Mouse (Mus musculus): ENCODE data around the gene Naga. TPM values are rescaled to one million over a fixed set of nuclear protein-coding genes. Genes with fewer than 3 reads are reported as not detected.

Naga gene
- polyA plus RNA-seq, 1 experiment from 2014 or later: 87.4 TPM

- ATAC-seq (ENCODE audit: low FRiP score, low TSS enrichment): no peak
- no peaks in the 10 kb centered on the region for H3K27me3 ChIP-seq (ENCODE audit: insufficient read depth, low read length)
- peak overlapping the region; percentile 60 for H3K4me2 ChIP-seq (replicated peaks; ENCODE audit: low read depth, low read length)
- 56% methylated on average over 15 of the region's 15 CpGs for WGBS
- peak overlapping the region; percentile 84 for H3K9ac ChIP-seq (replicated peaks; ENCODE audit: low read length)
- H3K27ac ChIP-seq (ENCODE audit: low read length): peak overlapping the region; percentile 79
- no peaks in the 10 kb centered on the region for H3K36me3 ChIP-seq (ENCODE audit: insufficient read depth, low read length)
- peak overlapping the region; percentile 46 for H3K4me3 ChIP-seq (ENCODE audit: low read length)
- H3K9me3 ChIP-seq (ENCODE audit: low read length): no peaks in the 10 kb centered on the region
- peaks cover 38% of the 10 kb centered on the region for H3K4me1 ChIP-seq (ENCODE audit: insufficient read depth, low read length)
Observed at GRCm38 (mm10) chr15:82341675-82342542, 3.2 kb upstream of the Naga start.

DNA sequence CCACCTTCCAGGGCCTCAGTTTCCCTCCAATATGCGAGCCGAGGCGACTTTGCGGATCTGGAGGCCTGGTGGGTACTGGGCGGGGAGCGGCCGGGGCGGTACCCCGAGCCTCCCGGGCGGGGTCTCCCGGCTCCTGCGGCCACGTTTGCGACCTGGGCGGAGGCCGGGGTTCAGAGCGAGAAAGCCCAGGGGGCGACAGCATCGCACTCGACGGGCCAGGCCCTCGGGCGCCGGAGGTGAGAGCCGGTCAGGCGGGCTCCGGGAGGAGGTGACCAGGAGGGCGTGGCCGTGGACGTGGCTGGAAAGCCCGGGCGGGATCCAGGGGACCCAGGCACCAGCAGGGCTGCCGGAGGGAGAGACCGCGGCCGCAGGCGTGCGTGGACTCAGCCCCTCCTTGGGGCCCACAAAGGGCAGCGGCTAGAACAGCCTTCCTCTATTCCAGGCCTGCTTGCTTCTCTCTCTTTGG is 2.3 kb upstream of the Naga start:
- 1% methylated on average over 37 of the region's 40 CpGs for WGBS
- no peaks in the 10 kb centered on the region for H3K27me3 ChIP-seq (ENCODE audit: insufficient read depth, low read length)
- H3K36me3 ChIP-seq (ENCODE audit: insufficient read depth, low read length): 0 out of 2 replicates have a peak, but pooled peaks cover 5% of the 10 kb centered on the region
- H3K4me3 ChIP-seq (ENCODE audit: low read length): peak overlapping the region; percentile 46
- peak overlapping the region; percentile 79 for H3K27ac ChIP-seq (ENCODE audit: low read length)
- H3K4me2 ChIP-seq (replicated peaks; ENCODE audit: low read depth, low read length): peak overlapping the region; percentile 60
- H3K4me1 ChIP-seq (ENCODE audit: insufficient read depth, low read length): peaks cover 36% of the 10 kb centered on the region
- peak; percentile 13; the same call in 1 of the 2 replicates for ATAC-seq (ENCODE audit: low FRiP score, low TSS enrichment)
- no peaks in the 10 kb centered on the region for H3K9me3 ChIP-seq (ENCODE audit: low read length)
- H3K9ac ChIP-seq (replicated peaks; ENCODE audit: low read length): peak overlapping the region; percentile 84

DNA sequence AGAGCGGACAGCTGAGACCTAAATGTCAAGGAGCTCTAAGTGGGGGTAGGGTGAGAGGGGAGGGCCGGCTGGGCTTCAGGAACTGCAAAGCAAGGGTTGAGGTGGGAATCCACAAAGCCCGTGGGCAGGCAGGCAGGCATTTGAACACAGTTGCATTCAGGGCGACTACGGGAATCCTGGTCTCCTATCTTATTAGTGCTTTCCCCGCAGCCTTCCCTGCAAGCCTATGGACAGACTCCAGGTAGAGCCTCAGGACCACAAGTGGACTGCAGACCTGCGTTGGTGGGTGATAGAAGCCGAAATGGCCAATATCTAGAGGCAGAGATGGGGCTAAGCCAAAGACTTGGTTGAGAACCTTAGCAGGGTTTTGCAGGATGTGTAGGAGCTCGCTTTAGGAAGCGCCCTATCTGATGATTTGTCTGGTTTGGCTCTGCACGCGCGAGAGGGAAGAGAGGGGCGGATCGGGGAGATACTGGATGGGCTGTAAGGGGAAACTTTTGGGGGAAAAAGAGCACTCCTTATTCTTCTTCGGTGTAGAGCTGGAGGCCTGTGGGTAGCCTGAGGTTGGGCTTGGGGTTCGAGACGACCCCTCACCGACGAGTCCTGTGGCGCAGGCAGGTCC is 1.8 kb upstream of the Naga start:
- Histone ChIP-seq H3K27me3 (ENCODE audit: insufficient read depth, low read length) (no peaks in the 10 kb centered on the region), H3K4me2 (replicated peaks; ENCODE audit: low read depth, low read length) (peak overlapping the region; percentile 60), H3K9me3 (ENCODE audit: low read length) (no peaks in the 10 kb centered on the region), H3K4me1 (ENCODE audit: insufficient read depth, low read length) (peaks cover 36% of the 10 kb centered on the region), H3K9ac (replicated peaks; ENCODE audit: low read length) (peak overlapping the region; percentile 84), H3K36me3 (ENCODE audit: insufficient read depth, low read length) (peaks cover 10% of the 10 kb centered on the region), H3K27ac (ENCODE audit: low read length) (peak overlapping the region; percentile 79), H3K4me3 (ENCODE audit: low read length) (peak overlapping the region; percentile 46)
- 39% methylated on average over 21 of the region's 21 CpGs for WGBS
- ATAC-seq (ENCODE audit: low FRiP score, low TSS enrichment): no peak

- Histone ChIP-seq H3K9me3 (ENCODE audit: low read length) (no peaks in the 10 kb centered on the region), H3K4me3 (ENCODE audit: low read length) (no peak overlapping the region), H3K27me3 (ENCODE audit: insufficient read depth, low read length) (no peaks in the 10 kb centered on the region), H3K36me3 (ENCODE audit: insufficient read depth, low read length) (peaks cover 18% of the 10 kb centered on the region), H3K4me1 (ENCODE audit: insufficient read depth, low read length) (peaks cover 36% of the 10 kb centered on the region), H3K9ac (replicated peaks; ENCODE audit: low read length) (no peak overlapping the region), H3K27ac (ENCODE audit: low read length) (no peak overlapping the region), H3K4me2 (replicated peaks; ENCODE audit: low read depth, low read length) (no peak overlapping the region)
- 61% methylated on average over 8 of the region's 8 CpGs for WGBS
- ATAC-seq (ENCODE audit: low FRiP score, low TSS enrichment): no peak
Observed at GRCm38 (mm10) chr15:82339634-82340254, 1.0 kb upstream of the Naga start.

DNA sequence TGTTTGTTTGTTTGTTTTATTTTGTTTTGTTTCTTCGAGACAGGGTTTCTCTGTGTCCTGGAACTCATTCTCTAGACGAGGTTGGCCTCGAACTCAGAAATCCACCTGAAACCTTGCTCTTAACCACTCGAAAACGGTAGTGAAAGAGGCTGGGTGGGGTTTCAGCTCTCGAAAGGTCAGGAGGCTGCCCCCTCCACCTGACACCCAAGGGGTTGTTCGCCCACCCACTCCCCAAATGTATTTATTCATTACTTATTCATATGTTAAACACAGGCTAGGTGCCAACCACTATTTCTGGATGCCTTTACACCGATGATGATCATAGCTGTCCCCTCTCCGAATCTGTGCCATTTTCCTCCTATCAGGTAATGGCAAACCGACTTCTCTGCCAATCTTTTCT is 425 bp upstream of the Naga start:
- Histone ChIP-seq H3K4me3 (ENCODE audit: low read length) (peak overlapping the region; percentile 61), H3K4me1 (ENCODE audit: insufficient read depth, low read length) (peaks cover 34% of the 10 kb centered on the region), H3K27me3 (ENCODE audit: insufficient read depth, low read length) (no peaks in the 10 kb centered on the region), H3K27ac (ENCODE audit: low read length) (no peak overlapping the region), H3K36me3 (ENCODE audit: insufficient read depth, low read length) (peaks cover 24% of the 10 kb centered on the region), H3K4me2 (replicated peaks; ENCODE audit: low read depth, low read length) (peak overlapping the region; percentile 73), H3K9ac (replicated peaks; ENCODE audit: low read length) (peak overlapping the region; percentile 80), H3K9me3 (ENCODE audit: low read length) (no peaks in the 10 kb centered on the region)
- WGBS: 57% methylated on average over 10 of the region's 10 CpGs
- ATAC-seq (ENCODE audit: low FRiP score, low TSS enrichment): no peak

DNA sequence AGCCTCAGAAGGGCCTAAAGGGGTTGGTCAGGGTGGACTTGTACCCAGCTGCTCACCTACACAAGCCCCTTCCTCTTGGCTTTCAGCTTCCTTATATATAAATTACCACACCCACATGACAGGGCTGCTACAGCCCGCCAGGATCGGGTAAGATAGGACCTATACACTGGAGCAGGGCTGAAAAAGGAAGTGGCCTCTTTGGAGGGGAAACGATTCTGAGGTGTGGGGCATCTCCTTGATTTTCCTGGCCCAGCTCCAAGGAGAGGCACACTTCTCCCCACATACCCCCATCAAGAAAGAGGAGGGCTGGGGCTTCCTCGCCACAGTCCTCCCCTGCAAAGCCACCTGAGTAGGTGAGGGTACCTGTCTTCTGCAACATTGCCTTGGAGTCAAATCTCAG is 850 bp downstream of the Naga start:
- ATAC-seq (ENCODE audit: low FRiP score, low TSS enrichment): no peak
- H3K4me2 ChIP-seq (replicated peaks; ENCODE audit: low read depth, low read length): peak overlapping the region; percentile 73
- H3K4me1 ChIP-seq (ENCODE audit: insufficient read depth, low read length): peaks cover 33% of the 10 kb centered on the region
- peak overlapping the region; percentile 47; the same call in 1 of the 2 replicates for H3K27ac ChIP-seq (ENCODE audit: low read length)
- no peaks in the 10 kb centered on the region for H3K27me3 ChIP-seq (ENCODE audit: insufficient read depth, low read length)
- H3K4me3 ChIP-seq (ENCODE audit: low read length): peak overlapping the region; percentile 61
- peak overlapping the region; percentile 80 for H3K9ac ChIP-seq (replicated peaks; ENCODE audit: low read length)
- H3K9me3 ChIP-seq (ENCODE audit: low read length): no peaks in the 10 kb centered on the region
- peaks cover 26% of the 10 kb centered on the region for H3K36me3 ChIP-seq (ENCODE audit: insufficient read depth, low read length)
- WGBS: 19% methylated on average over 4 of the region's 4 CpGs

GRCm38 (mm10) chr15:82336629-82337028 is 2.1 kb downstream of the Naga start:
- Histone ChIP-seq H3K27ac (ENCODE audit: low read length) (no peak overlapping the region), H3K9me3 (ENCODE audit: low read length) (no peaks in the 10 kb centered on the region), H3K27me3 (ENCODE audit: insufficient read depth, low read length) (no peaks in the 10 kb centered on the region), H3K9ac (replicated peaks; ENCODE audit: low read length) (no peak overlapping the region; the same call in 1 of the 2 replicates), H3K4me1 (ENCODE audit: insufficient read depth, low read length) (peaks cover 28% of the 10 kb centered on the region), H3K4me2 (replicated peaks; ENCODE audit: low read depth, low read length) (no peak overlapping the region), H3K36me3 (ENCODE audit: insufficient read depth, low read length) (peaks cover 32% of the 10 kb centered on the region), H3K4me3 (ENCODE audit: low read length) (no peak overlapping the region)
- no peak for ATAC-seq (ENCODE audit: low FRiP score, low TSS enrichment)
- 89% methylated on average over 12 of the region's 12 CpGs for WGBS

DNA sequence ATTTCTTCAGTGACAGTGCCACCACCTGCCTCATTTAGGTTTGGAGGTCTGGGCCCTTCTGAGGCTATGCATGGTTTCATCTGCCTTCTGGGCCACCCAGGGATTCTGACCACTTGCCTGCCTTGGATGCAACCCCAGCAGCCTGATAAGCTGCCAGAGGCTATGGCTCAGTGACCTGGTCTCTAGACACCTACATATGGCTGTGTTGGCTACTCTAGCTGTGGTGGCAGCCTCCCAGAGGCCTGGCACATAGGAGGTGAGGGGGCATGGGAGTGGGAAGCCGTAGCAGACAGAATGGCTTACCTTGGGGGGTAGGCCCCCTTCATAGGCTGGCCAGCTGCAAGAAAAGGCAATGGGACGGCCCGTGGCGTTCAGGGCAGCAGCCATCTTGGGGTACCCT is 3.5 kb downstream of the Naga start:
- no peak overlapping the region for H3K9ac ChIP-seq (replicated peaks; ENCODE audit: low read length)
- H3K27ac ChIP-seq (ENCODE audit: low read length): no peak overlapping the region
- no peaks in the 10 kb centered on the region for H3K27me3 ChIP-seq (ENCODE audit: insufficient read depth, low read length)
- no peak for ATAC-seq (ENCODE audit: low FRiP score, low TSS enrichment)
- peaks cover 15% of the 10 kb centered on the region for H3K4me1 ChIP-seq (ENCODE audit: insufficient read depth, low read length)
- H3K4me3 ChIP-seq (ENCODE audit: low read length): no peak overlapping the region
- H3K4me2 ChIP-seq (replicated peaks; ENCODE audit: low read depth, low read length): no peak overlapping the region
- peaks cover 44% of the 10 kb centered on the region for H3K36me3 ChIP-seq (ENCODE audit: insufficient read depth, low read length)
- 99% methylated on average over 4 of the region's 4 CpGs for WGBS
- H3K9me3 ChIP-seq (ENCODE audit: low read length): no peaks in the 10 kb centered on the region

DNA sequence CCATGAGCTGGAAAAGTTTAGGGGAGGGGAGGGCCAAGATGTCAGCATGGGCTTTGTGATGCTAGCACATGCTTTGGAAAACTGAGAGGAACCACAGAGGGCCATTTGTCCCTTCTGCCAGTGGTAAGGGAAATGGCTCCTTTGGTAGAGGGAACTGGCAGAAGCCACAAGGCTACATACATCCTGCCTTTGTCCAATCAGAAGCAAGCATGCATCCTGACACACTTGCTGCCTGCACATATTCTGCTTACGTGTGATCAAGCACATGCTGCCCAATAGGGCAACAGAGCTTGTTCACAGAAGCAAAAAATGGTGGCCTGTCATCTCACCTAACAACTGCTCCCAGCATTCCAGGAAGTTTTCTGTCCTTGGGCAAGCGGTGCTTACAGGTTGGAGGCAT is 13.3 kb downstream of the Naga start:
- Histone ChIP-seq H3K9me3 (ENCODE audit: low read length) (no peaks in the 10 kb centered on the region), H3K27me3 (ENCODE audit: insufficient read depth, low read length) (no peaks in the 10 kb centered on the region), H3K27ac (ENCODE audit: low read length) (no peak overlapping the region), H3K9ac (replicated peaks; ENCODE audit: low read length) (no peak overlapping the region), H3K4me3 (ENCODE audit: low read length) (no peak overlapping the region), H3K4me1 (ENCODE audit: insufficient read depth, low read length) (no peaks in the 10 kb centered on the region), H3K4me2 (replicated peaks; ENCODE audit: low read depth, low read length) (no peak overlapping the region), H3K36me3 (ENCODE audit: insufficient read depth, low read length) (peaks cover 13% of the 10 kb centered on the region)
- no peak for ATAC-seq (ENCODE audit: low FRiP score, low TSS enrichment)
- WGBS: 66% methylated on average over 2 of the region's 2 CpGs
